Mouse (Mus musculus) lung, postnatal 0 days (tissue): ENCODE measurements around the gene Vsig10l.

Source experiments
- CTCF ChIP-seq: IDR thresholded peaks from 2 replicates; pipeline ENCODE4 v1.5.1; 2016; ENCODE audit warnings: antibody characterized with exemption, mild to moderate bottlenecking
- EP300 ChIP-seq: IDR thresholded peaks from 2 replicates; pipeline ENCODE4 v1.6.1; 2016; ENCODE audit warnings: antibody characterized with exemption, mild to moderate bottlenecking, control low read depth

- no peak for TF ChIP-seq CTCF
- TF ChIP-seq EP300 = no peak
Measured at GRCm38 (mm10) chr7:43490861-43491260, 27.9 kb downstream of the Vsig10l start.
